Mouse (Mus musculus): ENCODE measurements around the gene Irx2. TPM values are rescaled to one million over a fixed set of nuclear protein-coding genes. Genes with fewer than 3 reads are reported as not detected.

Irx2 gene
- polyA plus RNA-seq, 1 experiment = 17.6 TPM

GRCm38 (mm10) chr13:72636331-72636851 is 7.8 kb downstream of the Irx2 start:
- Histone ChIP-seq H3K4me1 (ENCODE audit: control insufficient read depth, insufficient read depth, low read length) (peaks cover 4% of the 10 kb centered on the region; the same call in 1 of the 2 replicates), H3K36me3 (ENCODE audit: control insufficient read depth, insufficient read depth, low read length) (no peaks in the 10 kb centered on the region), H3K27me3 (replicated peaks; ENCODE audit: control insufficient read depth, insufficient read depth, low read length) (peaks cover 8% of the 10 kb centered on the region; the same call in 1 of the 2 replicates), H3K27ac (ENCODE audit: insufficient read depth, low read depth, low read length) (no peak overlapping the region), H3K4me3 (ENCODE audit: insufficient read depth, low read depth, low read length) (no peak overlapping the region)
- TF ChIP-seq POLR2A (IDR thresholded peaks at IDR 0.05; ENCODE audit: low read depth, low read length) = no peak
- no peak for TF ChIP-seq CTCF (conservative IDR thresholded peaks at IDR 0.05; ENCODE audit: insufficient read depth, insufficient read length, low read depth, low read length)
- WGBS = 17% methylated on average over 20 of the region's 20 CpGs
- no peak for DNase-seq

GRCm38 (mm10) chr13:72637536-72637935 is 8.9 kb downstream of the Irx2 start:
- WGBS = 22% methylated on average over 3 of the region's 3 CpGs
- H3K27ac ChIP-seq (ENCODE audit: insufficient read depth, low read depth, low read length) = no peak overlapping the region
- TF ChIP-seq CTCF (conservative IDR thresholded peaks at IDR 0.05; ENCODE audit: insufficient read depth, insufficient read length, low read depth, low read length) (no peak), POLR2A (IDR thresholded peaks at IDR 0.05; ENCODE audit: low read depth, low read length) (no peak)
- peaks cover 6% of the 10 kb centered on the region; the same call in 1 of the 2 replicates for H3K27me3 ChIP-seq (replicated peaks; ENCODE audit: control insufficient read depth, insufficient read depth, low read length)
- no peak overlapping the region for H3K4me3 ChIP-seq (ENCODE audit: insufficient read depth, low read depth, low read length)
- H3K36me3 ChIP-seq (ENCODE audit: control insufficient read depth, insufficient read depth, low read length) = no peaks in the 10 kb centered on the region
- peaks cover 4% of the 10 kb centered on the region; the same call in 1 of the 2 replicates for H3K4me1 ChIP-seq (ENCODE audit: control insufficient read depth, insufficient read depth, low read length)
- DNase-seq = no peak

GRCm38 (mm10) chr13:72638401-72639130 is 9.9 kb downstream of the Irx2 start:
- DNase-seq = no peak
- WGBS = 16% methylated on average over 26 of the region's 26 CpGs

GRCm38 (mm10) chr13:72639441-72640130 is 11.0 kb downstream of the Irx2 start:
- no peak for DNase-seq
- 2% methylated on average over 32 of the region's 32 CpGs for WGBS
- Histone ChIP-seq H3K27ac (ENCODE audit: insufficient read depth, low read depth, low read length) (0 out of 2 replicates have a peak overlapping the region, but pooled peaks have one; percentile 13), H3K4me3 (ENCODE audit: insufficient read depth, low read depth, low read length) (peak overlapping the region; percentile 60), H3K36me3 (ENCODE audit: control insufficient read depth, insufficient read depth, low read length) (no peaks in the 10 kb centered on the region), H3K4me1 (ENCODE audit: control insufficient read depth, insufficient read depth, low read length) (peaks cover 4% of the 10 kb centered on the region; the same call in 1 of the 2 replicates), H3K27me3 (replicated peaks; ENCODE audit: control insufficient read depth, insufficient read depth, low read length) (peaks cover 6% of the 10 kb centered on the region; the same call in 1 of the 2 replicates)
- no peak for TF ChIP-seq POLR2A (IDR thresholded peaks at IDR 0.05; ENCODE audit: low read depth, low read length)
- TF ChIP-seq CTCF (conservative IDR thresholded peaks at IDR 0.05; ENCODE audit: insufficient read depth, insufficient read length, low read depth, low read length) = no peak

More at GRCm38 (mm10) chr13:72638401-72639130, 9.9 kb downstream of the Irx2 start:
- TF ChIP-seq CTCF (conservative IDR thresholded peaks at IDR 0.05; ENCODE audit: insufficient read depth, insufficient read length, low read depth, low read length) (no peak), POLR2A (IDR thresholded peaks at IDR 0.05; ENCODE audit: low read depth, low read length) (no peak)
- H3K4me1 ChIP-seq (ENCODE audit: control insufficient read depth, insufficient read depth, low read length) = peaks cover 4% of the 10 kb centered on the region; the same call in 1 of the 2 replicates
- H3K4me3 ChIP-seq (ENCODE audit: insufficient read depth, low read depth, low read length) = no peak overlapping the region
- H3K27me3 ChIP-seq (replicated peaks; ENCODE audit: control insufficient read depth, insufficient read depth, low read length) = peaks cover 6% of the 10 kb centered on the region; the same call in 1 of the 2 replicates
- H3K36me3 ChIP-seq (ENCODE audit: control insufficient read depth, insufficient read depth, low read length) = no peaks in the 10 kb centered on the region
- H3K27ac ChIP-seq (ENCODE audit: insufficient read depth, low read depth, low read length) = no peak overlapping the region

GRCm38 (mm10) chr13:72640131-72640521 is 11.5 kb downstream of the Irx2 start:
- 8% methylated on average over 11 of the region's 11 CpGs for whole genome bisulfite sequencing

GRCm38 (mm10) chr13:72656447-72656846 is 27.8 kb downstream of the Irx2 start:
- no peak for DNase-seq
- Histone ChIP-seq H3K36me3 (ENCODE audit: control insufficient read depth, insufficient read depth, low read length) (no peaks in the 10 kb centered on the region), H3K27ac (ENCODE audit: insufficient read depth, low read depth, low read length) (no peak overlapping the region), H3K4me1 (ENCODE audit: control insufficient read depth, insufficient read depth, low read length) (no peaks in the 10 kb centered on the region), H3K27me3 (replicated peaks; ENCODE audit: control insufficient read depth, insufficient read depth, low read length) (no peaks in the 10 kb centered on the region), H3K4me3 (ENCODE audit: insufficient read depth, low read depth, low read length) (no peak overlapping the region)
- no peak for TF ChIP-seq CTCF (conservative IDR thresholded peaks at IDR 0.05; ENCODE audit: insufficient read depth, insufficient read length, low read depth, low read length)
- no peak for TF ChIP-seq POLR2A (IDR thresholded peaks at IDR 0.05; ENCODE audit: low read depth, low read length)
- WGBS = 46% methylated on average over 1 of the region's 1 CpGs

More at GRCm38 (mm10) chr13:72640131-72640521, 11.5 kb downstream of the Irx2 start:
- no peak overlapping the region for H3K27ac ChIP-seq (ENCODE audit: insufficient read depth, low read depth, low read length)
- DNase-seq = peak; percentile 64
- H3K36me3 ChIP-seq (ENCODE audit: control insufficient read depth, insufficient read depth, low read length) = no peaks in the 10 kb centered on the region
- peak overlapping the region; percentile 60 for H3K4me3 ChIP-seq (ENCODE audit: insufficient read depth, low read depth, low read length)
- no peak for TF ChIP-seq POLR2A (IDR thresholded peaks at IDR 0.05; ENCODE audit: low read depth, low read length)
- TF ChIP-seq CTCF (conservative IDR thresholded peaks at IDR 0.05; ENCODE audit: insufficient read depth, insufficient read length, low read depth, low read length) = peak; percentile 37; the same call in 1 of the 2 replicates
- peaks cover 4% of the 10 kb centered on the region; the same call in 1 of the 2 replicates for H3K4me1 ChIP-seq (ENCODE audit: control insufficient read depth, insufficient read depth, low read length)
- peaks cover 5% of the 10 kb centered on the region; the same call in 1 of the 2 replicates for H3K27me3 ChIP-seq (replicated peaks; ENCODE audit: control insufficient read depth, insufficient read depth, low read length)

Measured in kidney, adult 2 months (tissue).